Mouse (Mus musculus) testis, adult 2 months (tissue): ENCODE measurements around the gene Per2.

Experiments used
- CTCF ChIP-seq: fragments of 200-500 bp; IDR thresholded peaks from 2 replicates; pipeline ENCODE4 v1.5.1; 2012; ENCODE audit warnings: low read depth, mild to moderate bottlenecking, inconsistent platforms, low read length, moderate library complexity; ENCODE audit not compliant: control insufficient read depth, insufficient read depth, insufficient replicate concordance
- POLR2A ChIP-seq: fragments of 200-500 bp; IDR thresholded peaks from 2 replicates; pipeline ENCODE4 v1.6.1; 2012; ENCODE audit warnings: low read depth, mild to moderate bottlenecking, inconsistent platforms, low read length, moderate library complexity; ENCODE audit not compliant: control insufficient read depth

DNA sequence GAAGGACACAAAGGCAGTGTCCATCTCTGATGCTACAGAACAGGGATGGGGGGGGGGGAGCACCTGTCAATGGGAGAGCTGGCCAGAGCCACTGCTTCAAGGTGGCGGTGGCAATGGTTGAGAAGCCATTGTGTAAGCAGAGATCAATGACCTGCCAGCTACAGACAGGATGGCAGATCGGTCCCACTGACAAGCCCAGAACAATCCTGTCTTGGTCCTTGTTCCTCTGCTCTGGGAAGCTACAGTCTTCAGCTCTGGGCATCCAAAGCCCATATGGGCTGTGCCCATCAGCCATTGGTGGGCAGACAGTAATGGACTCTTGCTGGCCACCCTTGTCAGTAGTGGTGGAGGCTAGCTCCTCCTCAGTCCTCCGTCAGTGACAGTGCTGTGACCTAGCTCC lies 17.3 kb downstream of the Per2 start:
- no peak for TF ChIP-seq CTCF
- no peak for TF ChIP-seq POLR2A
